Mouse (Mus musculus) heart, embryonic 10.5 days (tissue): ENCODE results near the gene Fbln1. TPM values are rescaled to one million over a fixed set of nuclear protein-coding genes. Genes with fewer than 3 reads are reported as not detected.
"Not testable (repeated sequence)": the region's sequence is repeated elsewhere in the genome, so short reads cannot be mapped to it uniquely, and the experiment has no call there.

ENCODE experiments used
- DNase-seq: peaks from one replicate; pipeline ENCODE4 v3.0.0-alpha.2; 2017; ENCODE audit warnings: low spot score
- H3K27ac ChIP-seq: fragments of 300-500 bp; sonication (generic); 2 replicates; pipeline ENCODE4 v1.5.1; 2016; ENCODE audit warnings: mild to moderate bottlenecking
- H3K27me3 ChIP-seq: fragments of 300-500 bp; sonication (generic); 2 replicates; pipeline ENCODE4 v1.6.1; 2016; ENCODE audit warnings: mild to moderate bottlenecking; ENCODE audit not compliant: poor library complexity, insufficient read depth, severe bottlenecking
- H3K36me3 ChIP-seq: fragments of 300-500 bp; sonication (generic); 2 replicates; pipeline ENCODE4 v1.6.1; 2016; ENCODE audit warnings: mild to moderate bottlenecking, moderate library complexity
- H3K4me1 ChIP-seq: fragments of 300-500 bp; sonication (generic); 2 replicates; pipeline ENCODE4 v1.6.1; 2016; ENCODE audit warnings: mild to moderate bottlenecking
- H3K4me3 ChIP-seq: fragments of 300-500 bp; sonication (generic); 2 replicates; pipeline ENCODE4 v1.5.1; 2016; ENCODE audit warnings: mild to moderate bottlenecking, moderate library complexity
- H3K9me3 ChIP-seq: fragments of 300-500 bp; sonication (generic); 2 replicates; pipeline ENCODE4 v1.6.1; 2016; ENCODE audit warnings: mild to moderate bottlenecking, moderate library complexity
- WGBS: fragments of 180-500 bp; shearing (Covaris S2); methylation state at CpG from one replicate; pipeline ENCODE4 v1.1.7; 2016; 5-methylcytosine and 5-hydroxymethylcytosine counted together
- polyA plus RNA-seq: library from polyadenylated mRNA; unstranded; fragments of >200 nt; fragmentation: Nextera tagmentation; extraction: Ambion mirVana; gene quantifications from 2 replicates; pipeline ENCODE4 v1.2.1, GENCODE M21; 2016

Fbln1 gene
- polyA plus RNA-seq, 1 experiment from 2014 or later: 146 TPM

DNA sequence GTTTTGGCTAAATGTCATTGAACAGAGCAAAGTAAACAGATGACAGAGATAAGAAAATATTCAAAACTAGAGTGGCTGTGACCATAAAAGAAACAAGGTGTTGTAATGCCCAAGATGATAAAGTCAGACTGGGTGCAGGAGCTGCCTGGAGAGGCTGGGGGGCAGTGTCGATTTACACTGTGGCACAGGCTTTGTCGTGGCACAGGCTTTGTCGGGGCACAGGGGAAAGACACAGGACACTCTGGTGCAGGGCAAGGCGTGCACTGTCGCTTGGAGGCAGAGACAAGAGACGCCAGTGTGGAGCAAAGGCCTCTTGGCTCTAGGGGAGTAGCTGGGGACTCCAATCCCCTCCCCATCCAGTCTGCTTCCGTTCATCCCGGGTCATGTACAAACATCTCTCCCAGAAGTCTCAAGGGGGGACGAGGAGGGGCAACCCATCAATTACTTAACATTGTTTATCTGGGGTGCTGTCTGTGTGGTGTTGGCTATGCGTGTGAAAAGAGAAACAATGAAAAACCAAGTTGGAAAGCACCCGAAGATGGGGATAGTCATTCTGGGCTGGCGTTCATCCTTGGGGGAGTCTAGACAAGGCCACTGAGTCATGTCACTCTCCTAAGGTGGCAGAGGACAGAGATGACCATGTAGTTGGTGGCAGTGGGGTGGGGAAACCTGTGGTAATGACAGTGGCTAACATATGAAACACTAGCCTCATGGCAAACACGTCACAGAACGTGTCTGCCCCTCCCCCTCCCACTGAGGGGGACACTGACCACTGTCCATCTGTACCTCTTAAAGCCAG, 110.8 kb downstream of the Fbln1 start:
- Histone ChIP-seq H3K9me3 (no peaks in the 10 kb centered on the region), H3K4me1 (peaks cover 24% of the 10 kb centered on the region), H3K36me3 (no peaks in the 10 kb centered on the region), H3K27ac (no peak overlapping the region), H3K27me3 (peaks cover 49% of the 10 kb centered on the region), H3K4me3 (no peak overlapping the region)
- WGBS: 58% methylated on average over 14 of the region's 14 CpGs
- no peak for DNase-seq

GRCm38 (mm10) chr15:85319924-85320668, 114.3 kb downstream of the Fbln1 start:
- DNase-seq: no peak
- no peak overlapping the region for H3K27ac ChIP-seq
- 65% methylated on average over 11 of the region's 11 CpGs for whole genome bisulfite sequencing
- H3K27me3 ChIP-seq: peaks cover 39% of the 10 kb centered on the region
- no peak overlapping the region for H3K4me3 ChIP-seq
- H3K36me3 ChIP-seq: no peaks in the 10 kb centered on the region
- peaks cover 18% of the 10 kb centered on the region for H3K4me1 ChIP-seq
- no peaks in the 10 kb centered on the region for H3K9me3 ChIP-seq

- WGBS: 88% methylated on average over 4 of the region's 4 CpGs
- no peak overlapping the region for H3K27ac ChIP-seq
- no peak for DNase-seq
- 0 out of 2 replicates have a peak, but pooled peaks cover 17% of the 10 kb centered on the region for H3K27me3 ChIP-seq
- no peak overlapping the region for H3K4me3 ChIP-seq
- H3K9me3 ChIP-seq: no peaks in the 10 kb centered on the region
- no peaks in the 10 kb centered on the region for H3K36me3 ChIP-seq
- peaks cover 12% of the 10 kb centered on the region for H3K4me1 ChIP-seq
These were observed 117.5 kb downstream of the Fbln1 start for GRCm38 (mm10) chr15:85323214-85323613.

DNA sequence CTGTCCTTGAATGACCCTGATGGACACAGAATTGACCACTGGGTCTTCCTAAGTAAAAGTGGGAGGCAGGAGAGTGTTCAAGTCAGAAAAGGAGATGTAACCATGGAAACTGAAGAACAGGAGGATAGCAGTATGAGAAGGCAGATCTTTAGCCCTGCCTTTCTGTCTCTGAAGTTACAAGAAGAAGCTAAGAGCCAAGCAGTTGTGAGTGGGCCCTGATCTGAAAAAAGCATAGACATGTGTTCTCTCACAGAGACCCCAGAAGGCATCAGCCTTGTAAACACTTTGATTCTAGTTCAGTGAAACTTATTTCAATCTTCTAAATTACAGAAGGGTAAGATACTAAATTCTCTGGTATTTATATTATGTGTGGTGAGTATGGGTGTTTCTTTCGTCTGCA, 118.7 kb downstream of the Fbln1 start:
- WGBS: 89% methylated on average over 1 of the region's 1 CpGs
- H3K27ac ChIP-seq: no peak overlapping the region
- H3K4me1 ChIP-seq: peaks cover 12% of the 10 kb centered on the region
- no peak for DNase-seq
- no peaks in the 10 kb centered on the region for H3K36me3 ChIP-seq
- H3K9me3 ChIP-seq: no peaks in the 10 kb centered on the region
- H3K27me3 ChIP-seq: 0 out of 2 replicates have a peak, but pooled peaks cover 14% of the 10 kb centered on the region
- H3K4me3 ChIP-seq: no peak overlapping the region

DNA sequence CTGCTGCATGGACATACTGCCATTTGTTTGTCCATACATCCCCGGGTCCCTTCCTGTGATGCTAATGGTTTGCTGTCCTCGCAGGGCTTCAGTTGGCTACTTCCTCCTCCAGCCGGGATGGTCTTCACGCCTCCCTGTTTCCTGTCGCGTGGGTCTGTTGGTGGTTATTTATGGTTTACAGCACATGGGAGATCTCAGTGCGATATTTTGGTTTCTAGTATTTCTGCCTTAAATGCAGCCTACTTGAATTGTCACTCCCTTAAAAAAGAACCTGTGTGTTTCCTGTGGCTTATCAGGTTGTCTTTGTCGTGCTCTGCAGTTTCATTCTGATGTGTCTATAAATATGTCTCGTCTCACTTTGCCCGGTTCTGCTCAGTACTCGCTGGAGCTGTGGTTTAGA, 122.1 kb downstream of the Fbln1 start:
- Histone ChIP-seq H3K4me3 (no peak overlapping the region), H3K27ac (no peak overlapping the region), H3K4me1 (peaks cover 7% of the 10 kb centered on the region; the same call in 1 of the 2 replicates), H3K27me3 (no peaks in the 10 kb centered on the region), H3K9me3 (no peaks in the 10 kb centered on the region), H3K36me3 (no peaks in the 10 kb centered on the region)
- no peak for DNase-seq
- WGBS: 41% methylated on average over 11 of the region's 11 CpGs

DNA sequence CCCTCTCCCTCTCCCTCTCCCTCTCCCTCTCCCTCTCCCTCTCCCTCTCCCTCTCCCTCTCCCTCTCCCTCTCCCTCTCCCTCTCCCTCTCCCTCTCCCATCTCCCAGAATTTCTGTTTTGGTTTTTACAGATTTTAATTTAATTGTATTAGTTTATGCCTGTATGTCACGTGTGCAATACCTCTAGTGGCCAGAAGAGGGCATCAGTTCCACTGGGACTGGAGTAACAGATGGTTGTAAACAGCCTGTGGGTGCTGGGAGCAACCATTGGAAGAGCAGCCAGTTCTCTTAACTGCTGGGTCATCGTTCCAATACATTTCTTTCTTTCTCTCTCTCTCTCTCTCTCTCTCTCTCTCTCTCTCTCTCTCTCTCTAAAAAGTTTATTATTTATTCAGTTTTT, 122.7 kb downstream of the Fbln1 start:
- WGBS: 75% methylated on average over 2 of the region's 2 CpGs
- H3K4me1 ChIP-seq, H3K9me3 ChIP-seq, DNase-seq, H3K27me3 ChIP-seq, H3K36me3 ChIP-seq, H3K27ac ChIP-seq, H3K4me3 ChIP-seq: not testable (repeated sequence)

DNA sequence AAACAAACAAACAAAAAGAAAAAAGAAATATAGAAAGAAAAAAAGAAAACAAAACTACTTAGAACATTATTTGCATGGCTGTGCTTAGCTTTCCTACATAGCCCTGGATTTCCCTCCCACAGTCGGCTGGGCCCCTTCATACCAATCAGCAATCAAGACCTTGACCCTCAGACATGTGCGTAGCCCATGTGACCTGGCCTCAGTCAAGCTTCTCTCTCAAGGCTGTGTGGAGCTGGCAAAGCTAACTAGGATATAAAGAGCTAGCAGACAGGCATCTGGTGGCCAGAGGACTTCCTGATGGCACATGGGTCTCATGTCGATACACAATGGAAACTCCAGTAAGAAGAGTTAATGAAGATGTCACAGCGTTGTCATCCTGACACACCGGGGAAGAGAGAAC, 123.3 kb downstream of the Fbln1 start:
- Histone ChIP-seq H3K27ac (no peak overlapping the region), H3K4me1 (peaks cover 7% of the 10 kb centered on the region; the same call in 1 of the 2 replicates), H3K4me3 (no peak overlapping the region), H3K27me3 (no peaks in the 10 kb centered on the region), H3K9me3 (no peaks in the 10 kb centered on the region), H3K36me3 (no peaks in the 10 kb centered on the region)
- no peak for DNase-seq
- 87% methylated on average over 5 of the region's 5 CpGs for WGBS

GRCm38 (mm10) chr15:85330024-85330423, 124.3 kb downstream of the Fbln1 start:
- no peaks in the 10 kb centered on the region for H3K27me3 ChIP-seq
- 84% methylated on average over 6 of the region's 6 CpGs for whole genome bisulfite sequencing

DNA sequence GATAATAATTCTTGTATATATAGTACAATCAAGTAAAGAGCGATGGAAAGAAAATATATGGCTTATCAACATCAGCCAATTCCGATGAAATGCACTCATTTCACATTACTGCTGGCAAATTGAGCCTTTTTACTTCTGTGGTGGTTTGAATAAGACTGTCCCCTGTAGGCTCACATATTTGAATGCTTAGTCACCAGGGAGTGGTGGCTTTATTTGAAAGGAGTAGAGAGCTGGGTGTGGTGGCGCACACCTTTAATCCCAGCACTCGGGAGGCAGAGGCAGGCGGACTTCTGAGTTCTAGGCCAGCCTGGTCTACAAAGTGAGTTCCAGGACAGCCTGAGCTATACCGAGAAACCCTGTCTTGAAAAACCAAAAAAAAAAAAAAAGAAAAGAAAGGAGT, 127.8 kb downstream of the Fbln1 start:
- not testable (repeated sequence) for H3K27me3 ChIP-seq, H3K36me3 ChIP-seq, H3K9me3 ChIP-seq, H3K27ac ChIP-seq, H3K4me3 ChIP-seq
- 89% methylated on average over 6 of the region's 6 CpGs for WGBS
- peak; percentile 27 for DNase-seq
- H3K4me1 ChIP-seq: peaks cover 13% of the 10 kb centered on the region

More at GRCm38 (mm10) chr15:85330024-85330423, 124.3 kb downstream of the Fbln1 start:
- H3K36me3 ChIP-seq: no peaks in the 10 kb centered on the region
- H3K9me3 ChIP-seq: no peaks in the 10 kb centered on the region
- no peak overlapping the region for H3K4me3 ChIP-seq
- H3K27ac ChIP-seq: no peak overlapping the region
- no peak for DNase-seq
- peaks cover 7% of the 10 kb centered on the region; the same call in 1 of the 2 replicates for H3K4me1 ChIP-seq

DNA sequence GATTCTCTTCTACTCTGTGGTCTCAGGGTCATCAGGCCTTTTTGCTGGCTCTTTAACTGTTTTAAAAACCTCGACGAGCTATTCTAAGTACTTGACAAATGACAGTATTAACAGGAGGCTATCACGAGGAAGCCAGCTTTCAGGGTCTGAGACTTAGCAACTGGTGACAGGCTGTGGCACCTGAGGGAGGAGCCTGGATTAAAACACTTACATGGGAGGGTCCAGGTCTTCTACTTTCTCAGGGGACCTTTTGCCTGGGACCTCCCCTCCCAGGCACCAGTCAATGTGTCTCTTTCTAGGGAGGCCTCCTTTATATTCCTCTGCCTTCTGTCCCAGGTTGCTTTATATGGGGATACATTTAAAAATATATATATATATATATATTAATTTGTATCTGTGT, 128.5 kb downstream of the Fbln1 start:
- Histone ChIP-seq H3K27me3 (no peaks in the 10 kb centered on the region), H3K27ac (no peak overlapping the region), H3K4me3 (no peak overlapping the region), H3K4me1 (peaks cover 16% of the 10 kb centered on the region), H3K36me3 (no peaks in the 10 kb centered on the region), H3K9me3 (no peaks in the 10 kb centered on the region)
- 58% methylated on average over 3 of the region's 3 CpGs for WGBS
- no peak for DNase-seq

GRCm38 (mm10) chr15:85335671-85336300, 130.0 kb downstream of the Fbln1 start, which contains the start of gene Atxn10:
Gene Atxn10, plus strand, starts transcription at chr15:85336245.
- H3K4me3 ChIP-seq: peak within 1 kb of the TSS; percentile 81
- DNase-seq: no peak
- 8% methylated on average over 17 of the region's 19 CpGs for WGBS
- no peaks in the 10 kb centered on the region for H3K9me3 ChIP-seq
- H3K27me3 ChIP-seq: no peaks in the 10 kb centered on the region
- no peaks in the 10 kb centered on the region for H3K36me3 ChIP-seq
- peaks cover 16% of the 10 kb centered on the region for H3K4me1 ChIP-seq
- H3K27ac ChIP-seq: peak within 1 kb of the TSS; percentile 97
